Mouse (Mus musculus): ENCODE results near the gene Spindoc.

The Spindoc gene

DNA sequence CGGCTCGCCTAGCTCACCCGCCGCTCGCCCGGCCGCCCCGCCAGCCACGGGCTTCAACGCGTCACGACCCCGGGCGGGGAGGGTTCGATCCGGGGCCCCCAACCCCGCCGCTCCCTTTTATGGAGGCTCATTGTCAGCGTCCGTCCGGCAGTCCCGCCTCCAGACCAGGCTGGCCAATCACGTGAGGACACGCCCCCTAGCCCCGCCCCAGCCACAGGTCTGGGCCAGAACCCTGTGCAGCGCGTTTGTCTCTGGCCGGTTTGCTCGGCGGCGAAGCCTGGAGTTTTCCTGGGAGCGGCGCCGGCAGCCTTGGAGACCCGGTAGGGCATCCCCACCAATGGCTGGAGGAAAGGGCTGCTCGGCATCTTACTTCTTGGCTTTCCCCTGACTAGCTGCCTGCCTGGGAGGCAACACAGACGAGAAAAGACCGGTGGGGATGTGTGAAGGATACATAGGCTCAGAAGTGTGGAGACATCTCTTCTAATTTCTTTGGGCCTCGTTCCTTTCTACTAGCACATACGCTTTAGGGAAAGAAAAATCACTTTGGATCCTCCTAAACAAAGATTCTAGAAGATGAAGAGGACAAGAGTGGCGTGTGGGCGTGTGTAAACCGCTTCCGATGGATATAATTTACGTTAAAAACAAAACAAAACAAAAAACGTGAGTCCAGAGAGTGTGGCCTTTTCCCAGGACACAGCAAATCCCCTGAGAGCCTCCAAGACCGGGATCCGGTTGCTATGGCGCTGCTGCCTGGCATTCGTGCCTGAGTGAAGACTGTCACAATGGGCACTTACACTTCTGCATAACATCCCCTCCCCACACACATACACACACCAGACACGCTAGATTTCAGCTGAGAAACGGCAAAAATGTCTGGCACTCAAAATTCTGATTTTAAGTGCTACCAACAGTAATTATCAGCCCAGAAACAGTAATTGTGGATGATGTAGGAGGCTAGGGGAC is at the start of gene Spindoc:
Gene Spindoc (minus strand): TSS at position 92 of the 963 bp plus-strand sequence.
- in situ Hi-C loops (cut with MboI; ENCODE audit: low pct_unique_long_range_greater_than_20kb in 1 of 2, low sequenced_read_pairs in 2 of 2, unreplicated experiment in 1 of 2), result no loop called here

DNA sequence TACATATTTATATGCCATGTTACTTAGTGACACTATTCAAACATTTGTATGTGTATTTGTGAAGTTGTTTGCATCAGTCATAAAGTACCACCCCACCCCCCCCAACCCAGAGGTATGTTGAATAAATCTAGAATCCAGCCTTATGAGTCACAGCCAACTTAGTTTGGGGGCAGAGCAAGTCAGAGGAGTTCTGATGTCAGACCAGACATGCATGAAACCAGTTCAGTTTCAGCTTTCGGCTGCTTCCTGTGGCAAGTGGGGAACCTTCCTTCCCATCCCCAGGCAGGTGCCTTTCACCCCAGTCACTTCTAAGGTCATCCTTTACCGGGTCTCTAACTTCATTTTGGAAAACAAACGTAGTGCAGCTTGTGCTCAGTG is 42.6 kb upstream of the Spindoc start:
- in situ Hi-C loops (cut with MboI; ENCODE audit: low pct_unique_long_range_greater_than_20kb in 1 of 2, low sequenced_read_pairs in 2 of 2, unreplicated experiment in 1 of 2), result no loop called here

GRCm38 (mm10) chr19:7424590-7425397 is 42.0 kb upstream of the Spindoc start:
- in situ Hi-C loops (cut with MboI; ENCODE audit: low pct_unique_long_range_greater_than_20kb in 1 of 2, low sequenced_read_pairs in 2 of 2, unreplicated experiment in 1 of 2), result loop anchor here in 1 of 2 experiments (25.0 kb wide), 1 partner anchor 362 kb away; the partner anchor contains the start of gene Macrod1

- in situ Hi-C loops (cut with MboI; ENCODE audit: low pct_unique_long_range_greater_than_20kb in 1 of 2, low sequenced_read_pairs in 2 of 2, unreplicated experiment in 1 of 2), result loop anchor here in 1 of 2 experiments (25.0 kb wide), 1 partner anchor 362 kb away; the partner anchor contains the start of gene Macrod1
Measured at GRCm38 (mm10) chr19:7424131-7424530, 41.3 kb upstream of the Spindoc start.

- in situ Hi-C loops (cut with MboI; ENCODE audit: low pct_unique_long_range_greater_than_20kb in 1 of 2, low sequenced_read_pairs in 2 of 2, unreplicated experiment in 1 of 2), result loop anchor here in 1 of 2 experiments (25.0 kb wide), 1 partner anchor 361 kb away; the partner anchor contains the start of gene Macrod1
Measured at GRCm38 (mm10) chr19:7423656-7424030, 40.8 kb upstream of the Spindoc start.

DNA sequence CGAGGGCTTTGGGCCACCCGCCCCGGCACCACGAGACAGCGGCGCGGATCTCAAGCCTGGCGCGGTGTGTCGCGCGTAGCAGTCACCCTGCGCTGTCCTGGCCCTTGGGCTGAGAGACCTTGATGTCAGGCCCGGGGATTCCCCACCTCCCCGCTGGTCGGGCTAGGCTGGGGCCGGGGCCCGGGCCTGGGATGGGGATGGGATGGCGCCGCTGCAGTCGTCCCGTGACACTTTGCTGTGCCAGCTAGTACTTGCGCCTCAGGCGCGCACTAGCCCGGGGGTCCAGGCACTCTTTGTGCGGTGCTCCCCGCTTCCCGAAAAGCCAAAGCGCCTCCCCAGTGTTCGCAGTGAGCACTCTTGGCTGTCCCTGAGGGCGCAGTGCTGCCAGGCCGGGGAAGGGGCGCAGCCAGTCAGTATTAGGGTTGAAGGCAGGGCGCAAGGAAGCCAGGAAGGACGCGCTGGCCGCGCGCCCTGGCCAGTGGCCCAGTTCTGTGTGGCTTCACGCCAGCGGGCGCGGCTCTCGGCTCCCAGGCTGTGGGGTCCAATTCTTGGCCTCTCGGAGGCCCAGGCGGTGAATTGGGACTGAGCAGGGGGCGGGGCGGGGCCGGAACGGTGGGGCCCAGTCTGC is 40.3 kb upstream of the Spindoc start:
- in situ Hi-C loops (cut with MboI; ENCODE audit: low pct_unique_long_range_greater_than_20kb in 1 of 2, low sequenced_read_pairs in 2 of 2, unreplicated experiment in 1 of 2), result loop anchor here in 1 of 2 experiments (25.0 kb wide), 1 partner anchor 361 kb away; the partner anchor contains the start of gene Macrod1

GRCm38 (mm10) chr19:7422656-7423027 is 39.8 kb upstream of the Spindoc start:
- in situ Hi-C loops (cut with MboI; ENCODE audit: low pct_unique_long_range_greater_than_20kb in 1 of 2, low sequenced_read_pairs in 2 of 2, unreplicated experiment in 1 of 2), result loop anchor here in 1 of 2 experiments (25.0 kb wide), 1 partner anchor 360 kb away; the partner anchor contains the start of gene Macrod1

DNA sequence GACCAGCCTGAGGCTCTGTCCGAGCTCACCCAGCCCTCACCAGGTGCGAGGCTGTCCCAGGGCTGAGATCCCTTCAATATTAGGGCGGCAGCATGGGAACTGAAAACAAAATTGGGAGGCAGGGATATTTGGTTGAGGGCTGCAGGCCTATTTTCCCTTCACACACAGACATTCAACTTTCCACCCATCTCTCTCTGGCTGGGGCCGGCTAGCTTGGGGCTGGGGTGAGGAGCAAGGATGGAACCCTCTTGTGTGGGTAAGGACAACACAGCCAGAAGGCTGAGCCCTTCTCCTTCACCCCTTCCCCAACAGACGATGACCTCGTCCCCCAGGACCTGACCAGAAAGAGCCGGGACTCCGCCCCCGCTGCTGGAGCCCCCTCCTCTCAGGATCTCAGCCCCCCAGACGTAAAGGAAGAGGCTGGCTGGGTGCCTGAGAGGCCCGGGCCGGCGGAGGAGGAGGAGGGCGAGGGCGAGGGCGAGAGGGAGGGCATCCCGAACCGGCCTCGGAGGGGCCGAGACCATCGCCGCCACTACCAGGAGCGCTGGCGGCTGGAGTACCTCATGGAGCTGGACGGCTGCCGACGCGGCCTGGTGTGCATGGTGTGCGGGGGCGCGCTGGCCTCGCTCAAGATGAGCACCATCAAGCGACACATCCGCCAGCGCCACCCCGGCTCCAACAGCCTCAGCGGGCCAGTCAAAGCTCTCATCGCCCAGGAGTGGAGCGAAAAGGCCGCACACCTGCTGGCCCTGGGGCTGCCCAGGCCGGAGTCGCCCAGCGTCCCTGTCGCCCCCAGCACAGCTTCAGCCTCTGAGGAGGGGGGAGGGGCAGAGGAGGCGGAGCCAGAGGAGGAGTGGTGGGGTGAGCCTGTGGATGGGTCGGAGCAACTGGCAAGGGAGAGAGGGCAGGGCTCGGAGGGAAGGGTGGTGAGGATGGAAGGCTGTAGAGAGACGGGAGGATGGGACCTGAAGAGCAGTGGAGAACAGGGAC is 39.1 kb upstream of the Spindoc start:
- in situ Hi-C loops (cut with MboI; ENCODE audit: low pct_unique_long_range_greater_than_20kb in 1 of 2, low sequenced_read_pairs in 2 of 2, unreplicated experiment in 1 of 2), result loop anchor here in 1 of 2 experiments (25.0 kb wide), 1 partner anchor 360 kb away; the partner anchor contains the start of gene Macrod1

DNA sequence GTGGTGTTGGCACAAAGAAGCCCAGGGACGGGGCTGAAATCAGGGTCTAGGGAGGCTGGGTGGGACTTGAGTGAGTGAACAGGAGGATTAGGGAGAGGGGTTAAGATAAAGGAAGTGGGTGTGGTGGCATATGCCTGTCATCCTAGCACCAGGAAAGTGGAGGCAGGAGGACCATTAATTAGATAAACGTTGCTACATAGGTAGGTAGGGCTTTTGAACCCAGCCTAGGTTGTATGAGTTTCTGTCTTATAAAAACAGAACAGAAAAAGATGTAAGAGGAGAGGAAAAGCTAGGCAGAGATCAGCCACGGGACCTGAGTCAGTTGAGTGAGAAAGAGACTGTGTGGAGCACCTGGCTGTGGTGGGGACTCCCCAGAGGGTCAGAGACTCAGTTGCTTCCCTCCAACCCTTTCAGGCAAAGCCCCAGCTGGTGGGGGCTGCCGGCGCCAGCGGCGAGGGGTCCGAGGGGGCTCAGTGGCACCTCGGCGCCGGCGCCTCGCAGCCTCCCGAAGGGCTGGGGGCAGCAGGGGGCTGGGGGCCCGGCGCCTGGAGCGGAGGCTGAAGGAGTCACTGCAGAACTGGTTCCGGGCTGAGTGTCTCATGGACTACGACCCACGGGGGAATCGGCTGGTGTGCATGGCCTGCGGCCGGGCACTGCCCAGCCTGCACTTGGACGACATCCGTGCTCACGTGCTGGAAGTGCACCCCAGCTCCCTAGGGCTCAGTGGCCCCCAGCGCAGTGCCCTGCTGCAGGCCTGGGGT is 38.2 kb upstream of the Spindoc start:
- in situ Hi-C loops (cut with MboI; ENCODE audit: low pct_unique_long_range_greater_than_20kb in 1 of 2, low sequenced_read_pairs in 2 of 2, unreplicated experiment in 1 of 2), result loop anchor here in 1 of 2 experiments (25.0 kb wide), 1 partner anchor 359 kb away; the partner anchor contains the start of gene Macrod1

DNA sequence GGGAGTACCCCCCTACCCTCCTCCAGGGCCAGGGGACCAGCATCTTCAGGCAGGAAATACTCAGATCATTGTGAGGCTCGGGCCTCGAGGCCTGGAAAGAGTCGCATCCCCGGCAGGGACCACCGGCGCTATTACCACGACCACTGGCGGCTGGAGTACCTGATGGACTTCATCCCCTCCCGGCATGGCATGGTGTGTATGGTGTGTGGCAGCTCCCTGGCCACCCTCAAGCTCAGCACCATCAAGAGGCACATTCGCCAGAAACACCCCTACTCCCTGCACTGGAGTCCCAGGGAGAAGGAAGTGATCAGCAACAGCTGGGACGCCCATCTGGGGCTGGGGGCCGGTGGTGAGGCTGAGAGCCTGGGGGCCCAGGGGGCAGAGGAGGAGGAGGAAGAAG is 37.3 kb upstream of the Spindoc start:
- in situ Hi-C loops (cut with MboI; ENCODE audit: low pct_unique_long_range_greater_than_20kb in 1 of 2, low sequenced_read_pairs in 2 of 2, unreplicated experiment in 1 of 2), result loop anchor here in 1 of 2 experiments (25.0 kb wide), 1 partner anchor 358 kb away; the partner anchor contains the start of gene Macrod1

- in situ Hi-C loops (cut with MboI; ENCODE audit: low pct_unique_long_range_greater_than_20kb in 1 of 2, low sequenced_read_pairs in 2 of 2, unreplicated experiment in 1 of 2), result loop anchor here (5.0 to 25.0 kb wide), 2 partner anchors 72 to 357 kb away; partner anchors contain the start of gene Macrod1 (in 1 of the 2)
Measured at GRCm38 (mm10) chr19:7419134-7419533, 36.3 kb upstream of the Spindoc start.

DNA sequence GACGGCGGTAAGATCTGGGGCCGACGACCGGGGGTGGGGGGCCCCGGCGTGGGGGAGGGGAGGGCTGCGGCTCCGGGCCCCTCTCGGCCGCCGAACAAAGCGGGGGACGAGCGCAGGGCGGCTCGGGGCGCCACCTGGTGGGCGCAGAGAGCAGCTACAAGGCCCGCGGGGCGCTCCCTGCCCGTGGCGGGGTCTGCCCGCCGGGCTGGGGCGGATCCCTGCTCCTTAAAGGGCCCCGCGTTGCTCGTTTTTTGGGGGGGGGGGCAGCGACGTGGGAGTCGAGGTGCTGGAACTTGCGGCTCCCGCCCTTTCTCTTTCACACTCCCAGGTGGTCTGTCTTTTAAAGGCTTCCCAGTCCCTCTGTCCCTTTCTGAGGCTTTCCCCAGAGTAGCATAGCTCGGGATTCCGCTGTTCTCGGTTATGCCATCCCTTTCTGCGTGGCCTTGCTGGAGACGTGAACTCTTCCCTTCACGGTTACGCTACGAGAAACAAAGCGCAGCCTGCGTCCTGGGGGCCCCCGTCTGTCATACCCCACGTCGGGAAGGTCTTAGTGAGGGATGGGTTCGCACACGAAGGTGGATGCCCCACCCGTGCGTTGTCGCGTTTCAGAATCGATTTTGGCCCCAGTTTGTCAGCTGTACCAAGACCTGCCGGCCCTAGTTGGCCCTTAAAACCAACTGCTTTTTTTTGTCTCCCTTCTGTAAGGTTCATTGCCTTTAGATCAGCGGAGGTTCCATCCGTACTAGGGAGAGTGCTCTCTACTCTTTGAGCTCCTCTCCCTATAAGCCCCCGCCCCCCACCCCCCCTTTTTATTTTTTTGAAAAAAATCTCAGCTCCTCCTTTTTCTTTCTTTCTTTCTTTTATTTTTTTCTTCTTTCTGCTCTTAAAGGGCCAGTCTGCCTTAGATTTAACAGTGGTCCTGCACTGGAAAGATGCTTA is 35.4 kb upstream of the Spindoc start:
- in situ Hi-C loops (cut with MboI; ENCODE audit: low pct_unique_long_range_greater_than_20kb in 1 of 2, low sequenced_read_pairs in 2 of 2, unreplicated experiment in 1 of 2), result loop anchor here (5.0 to 25.0 kb wide), 2 partner anchors 71 to 356 kb away; partner anchors contain the start of gene Macrod1 (in 1 of the 2)

DNA sequence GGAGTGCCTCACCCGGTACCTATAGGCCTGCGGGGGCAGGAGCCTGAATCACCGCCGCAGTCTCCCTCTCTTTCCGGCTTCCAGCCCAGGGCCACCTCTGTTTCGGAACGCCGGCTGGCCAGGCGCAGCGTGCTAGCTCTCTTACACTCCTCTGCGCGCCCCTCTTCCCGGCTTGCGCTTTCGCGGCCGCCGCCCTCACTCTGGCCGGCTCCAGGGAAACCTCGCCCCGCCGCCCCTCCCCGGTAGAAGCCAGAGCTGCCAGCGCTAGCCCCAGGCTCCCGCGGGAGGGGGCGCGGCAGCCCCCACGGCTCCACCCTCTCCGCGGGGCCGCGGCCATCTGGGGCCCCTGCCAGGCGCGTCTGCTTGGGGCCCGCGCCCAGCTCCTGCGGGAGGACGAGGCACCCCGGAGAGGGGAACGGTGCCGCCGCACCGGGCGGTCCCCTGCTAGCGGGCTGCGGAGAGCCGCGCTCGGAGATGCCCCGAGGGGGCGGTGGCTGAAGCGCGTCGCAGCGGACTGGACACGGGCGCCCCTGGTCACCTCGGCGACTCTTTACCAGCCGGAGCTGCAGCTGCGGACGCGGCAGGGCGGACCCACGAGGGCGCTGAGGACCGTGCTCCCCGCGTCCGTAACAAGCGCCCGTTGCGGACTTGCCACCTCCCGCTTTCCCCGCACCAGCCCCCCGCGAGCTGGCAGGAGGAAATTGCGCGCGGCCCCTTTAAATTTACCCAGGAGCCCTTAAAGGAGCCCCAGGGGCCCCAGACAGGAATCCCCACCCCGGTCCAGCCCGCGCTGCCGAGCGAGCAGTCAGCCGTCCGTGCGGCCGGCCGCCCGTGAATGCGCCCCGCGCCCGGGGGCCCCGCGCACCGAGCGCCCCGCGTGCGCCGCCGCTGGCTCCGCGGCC is 34.3 kb upstream of the Spindoc start, which contains the start of gene 2700081O15Rik:
Gene 2700081O15Rik (plus strand): TSS at position 792 of the 902 bp plus-strand sequence.
- in situ Hi-C loops (cut with MboI; ENCODE audit: low pct_unique_long_range_greater_than_20kb in 1 of 2, low sequenced_read_pairs in 2 of 2, unreplicated experiment in 1 of 2), result loop anchor here (5.0 to 25.0 kb wide), 2 partner anchors 70 to 355 kb away; partner anchors contain the start of gene Macrod1 (in 1 of the 2)

All from mouse embryonic stem cell (cell line).